Mouse (Mus musculus) naive thymus-derived CD4-positive, alpha-beta T cell, adult 5 months (primary cell): ENCODE data around the gene Pou3f3. TPM values are rescaled to one million over a fixed set of nuclear protein-coding genes. Genes with fewer than 3 reads are reported as not detected.

ENCODE experiments used
- polyA plus RNA-seq: library from polyadenylated mRNA; unstranded; fragments of 100-300 nt; shearing (Covaris generic); gene quantifications from one replicate; pipeline ENCODE4 v1.2.1, GENCODE M21; 2017

The Pou3f3 gene
- polyA plus RNA-seq = not detected

GRCm38 (mm10) chr1:42695578-42695915 lies at the start of gene Pou3f3:
Gene Pou3f3, plus strand, starts transcription at chr1:42695768.

Other genes with a start within 250 kb of the Pou3f3 start
- gene Mrps9, start 155.5 kb downstream of the Pou3f3 start, polyA plus RNA-seq = 44.9 TPM